9 mouse cellular contexts compared by ENCODE assay signal in genomic region chr1:175936282-175936737, GRCm38 (mm10). TPM values are rescaled to one million over a fixed set of nuclear protein-coding genes. Genes with fewer than 3 reads are reported as not detected.
DNase-seq lines count a peak whose midpoint lies in the region; ATAC-seq and TF ChIP-seq lines count a peak whose summit lies in the region.
"Had no signal": no experiment of that assay in that cellular context is flagged by ENCODE, and none has a peak within 500 bp of the region (broad histone marks: within the 10 kb centered on the region; RNA-seq: fewer than 3 reads in every experiment).

No protein-coding gene starts in this region.

- H3K27me3 ChIP-seq in forebrain, embryonic 10.5 days (ENCODE audit: poor library complexity, severe bottlenecking): no peaks in the 10 kb centered on the region
- no peaks in the 10 kb centered on the region for H3K27me3 ChIP-seq in heart, postnatal 0 days (ENCODE audit: control insufficient read depth, insufficient read depth, low read length)
- no peaks in the 10 kb centered on the region for H3K27me3 ChIP-seq in liver, embryonic 11.5 days (replicated peaks; ENCODE audit: control insufficient read depth, insufficient read depth, low read length)

- no peaks in the 10 kb centered on the region for H3K36me3 ChIP-seq in forebrain, embryonic 10.5 days (replicated peaks)
- H3K36me3 ChIP-seq in heart, postnatal 0 days (replicated peaks; ENCODE audit: control insufficient read depth, insufficient read depth, low read length): no peaks in the 10 kb centered on the region
- H3K36me3 ChIP-seq in liver, embryonic 11.5 days (ENCODE audit: control insufficient read depth, insufficient read depth, low read length): no peaks in the 10 kb centered on the region

- peak overlapping the region; percentile 49 for H3K4me2 ChIP-seq in heart, postnatal 0 days (ENCODE audit: low read depth, low read length)
- peak overlapping the region; percentile 52 for H3K4me2 ChIP-seq in liver, embryonic 11.5 days

- DNase-seq in MN1 (ENCODE audit: low spot score): peak; percentile 85
- DNase-seq in c-Kit-positive CD71-positive TER-119-negative erythroid progenitor cells, embryonic 14.5 days (ENCODE audit: low read depth): peak; percentile 38
- DNase-seq in forebrain, embryonic 10.5 days (ENCODE audit: extremely low spot score, low spot score): peak; percentile 68
- DNase-seq in heart, postnatal 0 days (ENCODE audit: low spot score): peak; percentile 72
- peak; percentile 65 to 71 for DNase-seq in kidney, postnatal 36 days
- peak; percentile 46 for DNase-seq in liver, embryonic 11.5 days (ENCODE audit: low spot score)
- peak; percentile 62 for DNase-seq in neural tube, embryonic 10.5 days (ENCODE audit: extremely low spot score, low spot score)
- peak; percentile 46 for DNase-seq in thymus, postnatal 0 days (ENCODE audit: low spot score)

- H3K9ac ChIP-seq in heart, postnatal 0 days (replicated peaks; ENCODE audit: low read depth, low read length): peak overlapping the region; percentile 37; the same call in 1 of the 2 replicates
- H3K9ac ChIP-seq in liver, embryonic 11.5 days (ENCODE audit: low read depth, low read length): no peak overlapping the region

- H3K4me1 ChIP-seq in forebrain, embryonic 10.5 days: no peaks in the 10 kb centered on the region
- no peaks in the 10 kb centered on the region for H3K4me1 ChIP-seq in heart, postnatal 0 days (ENCODE audit: control insufficient read depth, insufficient read depth)
- no peaks in the 10 kb centered on the region for H3K4me1 ChIP-seq in liver, embryonic 11.5 days (replicated peaks; ENCODE audit: control insufficient read depth, insufficient read depth, low read length)

- TF ChIP-seq CTCF in heart, postnatal 0 days (IDR thresholded peaks at IDR 0.05; ENCODE audit: low read depth): peak; percentile 95

- no peak for TF ChIP-seq EP300 in heart, postnatal 0 days (IDR thresholded peaks at IDR 0.05; ENCODE audit: low read depth)

- H3K27ac ChIP-seq in forebrain, embryonic 10.5 days: 0 out of 2 replicates have a peak overlapping the region, but pooled peaks have one; percentile 53
- H3K27ac ChIP-seq in heart, postnatal 0 days (ENCODE audit: low read depth): no peak overlapping the region
- H3K27ac ChIP-seq in liver, embryonic 11.5 days (ENCODE audit: low read depth, low read length): no peak overlapping the region
- H3K27ac ChIP-seq: macrophage had no signal

- WGBS in forebrain, embryonic 10.5 days: 13% methylated on average over 11 of the region's 11 CpGs
- 9% methylated on average over 11 of the region's 11 CpGs for WGBS in heart, postnatal 0 days
- 15% methylated on average over 11 of the region's 11 CpGs for WGBS in liver, embryonic 11.5 days

- ATAC-seq in heart, postnatal 0 days (ENCODE audit: insufficient read depth, low read depth): peak; percentile 49; the same call in 1 of the 2 replicates
- ATAC-seq in liver, embryonic 11.5 days (replicated peaks; ENCODE audit: low FRiP score): peak; percentile 79

- no peaks in the 10 kb centered on the region for H3K9me3 ChIP-seq in forebrain, embryonic 10.5 days
- no peaks in the 10 kb centered on the region for H3K9me3 ChIP-seq in heart, postnatal 0 days (replicated peaks; ENCODE audit: control insufficient read depth, low read length)
- no peaks in the 10 kb centered on the region for H3K9me3 ChIP-seq in liver, embryonic 11.5 days (ENCODE audit: control insufficient read depth, low read length)

- peak overlapping the region; percentile 34 for H3K4me3 ChIP-seq in forebrain, embryonic 10.5 days
- peak overlapping the region; percentile 23; the same call in 1 of the 2 replicates for H3K4me3 ChIP-seq in heart, postnatal 0 days (ENCODE audit: low read depth, low read length)
- no peak overlapping the region for H3K4me3 ChIP-seq in liver, embryonic 11.5 days (ENCODE audit: low read depth, low read length)

RNA-seq across cellular contexts. Expression of gene Gm38100, which starts 16.2 kb away (rescaled TPM):
- polyA plus RNA-seq in forebrain, embryonic 10.5 days (2016; fragmentation: Nextera tagmentation; extraction: Ambion mirVana): 0.25 and 0.27 TPM in 2 replicates
- not detected in 2 replicates for total RNA-seq in heart, postnatal 0 days (2014; rRNA removed; ENCODE audit: low replicate concordance)
- 0.12 and 0.23 TPM in 2 replicates for polyA plus RNA-seq in heart, postnatal 0 days (2015; fragmentation: Nextera tagmentation; extraction: Ambion mirVana)
- 0.12 TPM in 1 of 2 replicates, not detected in the other for polyA plus RNA-seq in liver, embryonic 11.5 days (2014; fragmentation: Nextera tagmentation; extraction: Ambion mirVana)
- polyA plus RNA-seq in thymus, postnatal 0 days (2015; fragmentation: Nextera tagmentation; extraction: Ambion mirVana): not detected in 2 replicates
- polyA plus RNA-seq: macrophage had no signal

RNA-seq across cellular contexts. Expression of gene Rbm8a2, which starts 42.6 kb away (rescaled TPM):
- 1.1 and 1.2 TPM in 2 replicates for polyA plus RNA-seq in forebrain, embryonic 10.5 days (2016; fragmentation: Nextera tagmentation; extraction: Ambion mirVana)
- not detected in 2 replicates for total RNA-seq in heart, postnatal 0 days (2014; rRNA removed; ENCODE audit: low replicate concordance)
- 0.25 TPM in 1 of 2 replicates, not detected in the other for polyA plus RNA-seq in heart, postnatal 0 days (2015; fragmentation: Nextera tagmentation; extraction: Ambion mirVana)
- polyA plus RNA-seq in liver, embryonic 11.5 days (2014; fragmentation: Nextera tagmentation; extraction: Ambion mirVana): 1.0 and 1.3 TPM in 2 replicates
- 0.76 and 0.85 TPM in 2 replicates for polyA plus RNA-seq in thymus, postnatal 0 days (2015; fragmentation: Nextera tagmentation; extraction: Ambion mirVana)

RNA-seq across cellular contexts. Expression of gene Exo1, which starts 55.9 kb away (rescaled TPM):
- 167 and 172 TPM in 2 replicates for polyA plus RNA-seq in forebrain, embryonic 10.5 days (2016; fragmentation: Nextera tagmentation; extraction: Ambion mirVana)
- 13.3 and 22.8 TPM in 2 replicates for total RNA-seq in heart, postnatal 0 days (2014; rRNA removed; ENCODE audit: low replicate concordance)
- 7.2 and 8.7 TPM in 2 replicates for polyA plus RNA-seq in heart, postnatal 0 days (2015; fragmentation: Nextera tagmentation; extraction: Ambion mirVana)
- 124 and 131 TPM in 2 replicates for polyA plus RNA-seq in liver, embryonic 11.5 days (2014; fragmentation: Nextera tagmentation; extraction: Ambion mirVana)
- polyA plus RNA-seq in thymus, postnatal 0 days (2015; fragmentation: Nextera tagmentation; extraction: Ambion mirVana): 57.9 and 64.6 TPM in 2 replicates
